Mouse (Mus musculus) embryonic facial prominence, embryonic 14.5 days (tissue): ENCODE data around the gene Btbd35f19. TPM values are rescaled to one million over a fixed set of nuclear protein-coding genes. Genes with fewer than 3 reads are reported as not detected.
"Not testable (repeated sequence)": the region's sequence is repeated elsewhere in the genome, so short reads cannot be mapped to it uniquely, and the experiment has no call there.

Experiments used
- ATAC-seq: fragments of 200-750 bp; cut with Nextera tagmentation; 2 replicates; pipeline ENCODE4 v1.8.0; 2017; ENCODE audit warnings: low read depth, moderate number of reproducible peaks, moderate TSS enrichment
- DNase-seq: peaks from one replicate; pipeline ENCODE4 v3.0.0-alpha.2; 2015; ENCODE audit warnings: low spot score
- H3K27ac ChIP-seq: fragments of 300-500 bp; sonication (generic); replicated peaks from 2 replicates; pipeline ENCODE4 v1.5.1; 2014; ENCODE audit warnings: low read depth, mild to moderate bottlenecking, low read length, moderate library complexity
- H3K27me3 ChIP-seq: fragments of 300-500 bp; sonication (generic); replicated peaks from 2 replicates; pipeline ENCODE4 v1.6.1; 2014; ENCODE audit warnings: low read length; ENCODE audit not compliant: control insufficient read depth, insufficient read depth
- H3K36me3 ChIP-seq: fragments of 300-500 bp; sonication (generic); 2 replicates; pipeline ENCODE4 v1.6.1; 2014; ENCODE audit warnings: low read length, mixed read lengths; ENCODE audit not compliant: control insufficient read depth, insufficient read depth
- H3K4me1 ChIP-seq: fragments of 300-500 bp; sonication (generic); 2 replicates; pipeline ENCODE4 v1.6.1; 2014; ENCODE audit warnings: antibody characterized with exemption, low read length; ENCODE audit not compliant: control insufficient read depth, insufficient read depth
- H3K4me2 ChIP-seq: fragments of 300-500 bp; sonication (generic); 2 replicates; pipeline ENCODE4 v1.6.1; 2014; ENCODE audit warnings: low read depth, mild to moderate bottlenecking, low read length, moderate library complexity, mixed read lengths
- H3K4me3 ChIP-seq: fragments of 300-500 bp; sonication (generic); 2 replicates; pipeline ENCODE4 v1.5.1; 2014; ENCODE audit warnings: low read depth, mild to moderate bottlenecking, low read length
- H3K9ac ChIP-seq: fragments of 300-500 bp; sonication (generic); 2 replicates; pipeline ENCODE4 v1.6.1; 2014; ENCODE audit warnings: low read depth, mild to moderate bottlenecking, low read length, moderate library complexity, mixed read lengths
- H3K9me3 ChIP-seq: fragments of 300-500 bp; sonication (generic); 2 replicates; pipeline ENCODE4 v1.6.1; 2016; ENCODE audit warnings: low read length; ENCODE audit not compliant: control insufficient read depth
- WGBS: fragments of 180-500 bp; shearing (Covaris S2); extraction: QIAGEN DNeasy Blood & Tissue Kit; methylation state at CpG from one replicate; pipeline ENCODE4 v1.1.7; 2014; 5-methylcytosine and 5-hydroxymethylcytosine counted together
- polyA plus RNA-seq: library from polyadenylated mRNA; unstranded; fragments of >200 nt; fragmentation: Nextera tagmentation; extraction: Ambion mirVana; gene quantifications from 2 replicates; pipeline ENCODE4 v1.2.1, GENCODE M21; 2014

Btbd35f19 gene
- not detected in 2 replicates for polyA plus RNA-seq

DNA sequence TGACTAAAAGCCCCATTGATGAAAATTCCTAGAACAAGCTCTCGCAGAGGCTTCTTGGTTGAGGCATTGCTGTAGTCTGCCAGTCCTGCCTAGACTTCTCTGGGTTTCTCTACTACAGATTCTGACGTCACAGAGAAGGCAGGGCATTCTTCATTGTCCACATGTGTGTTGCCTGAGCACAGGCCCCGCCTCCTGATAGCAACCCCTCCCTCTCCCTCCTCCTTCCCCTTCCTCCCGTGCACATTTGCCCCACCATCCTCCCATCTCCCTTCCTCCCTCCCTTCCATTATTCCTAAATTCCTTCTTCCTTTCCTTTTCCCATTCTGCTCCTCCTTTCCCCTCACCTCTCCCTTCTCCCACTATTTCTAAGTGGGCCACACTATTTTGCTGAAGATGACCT, at the start of gene Btbd35f19:
Gene Btbd35f19 (minus strand): TSS at position 101 of the 400 bp plus-strand sequence.
- H3K27ac ChIP-seq, H3K4me2 ChIP-seq, H3K4me1 ChIP-seq, ATAC-seq, H3K9ac ChIP-seq, H3K4me3 ChIP-seq, H3K27me3 ChIP-seq, DNase-seq, H3K9me3 ChIP-seq, H3K36me3 ChIP-seq: not testable (repeated sequence)
- WGBS = no CpG with 5 or more reads among the region's 4 CpGs

DNA sequence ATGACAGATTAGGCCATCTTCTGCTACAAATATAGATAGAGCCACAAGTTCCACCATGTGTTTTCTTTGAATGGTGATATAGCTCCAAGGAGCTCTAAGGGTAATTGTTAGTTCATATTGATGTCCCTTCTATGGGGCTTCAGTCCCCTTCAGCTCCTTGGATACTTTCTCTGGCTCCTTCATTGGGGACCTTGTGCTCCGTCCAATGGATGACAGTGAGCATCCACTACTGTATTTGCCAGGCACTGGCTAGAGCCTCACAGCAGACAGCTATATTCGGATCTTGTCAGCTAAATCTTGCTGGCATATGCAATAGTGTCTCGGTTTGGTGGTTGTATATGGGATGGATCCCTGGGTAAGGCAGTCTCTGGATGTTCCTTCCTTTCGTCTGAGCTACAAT, 41.8 kb downstream of the Btbd35f19 start:
- H3K4me3 ChIP-seq, H3K9ac ChIP-seq, H3K4me1 ChIP-seq, H3K36me3 ChIP-seq, H3K4me2 ChIP-seq, H3K27me3 ChIP-seq, H3K9me3 ChIP-seq, H3K27ac ChIP-seq, DNase-seq, ATAC-seq: not testable (repeated sequence)
- WGBS = 64% methylated on average over 1 of the region's 4 CpGs

DNA sequence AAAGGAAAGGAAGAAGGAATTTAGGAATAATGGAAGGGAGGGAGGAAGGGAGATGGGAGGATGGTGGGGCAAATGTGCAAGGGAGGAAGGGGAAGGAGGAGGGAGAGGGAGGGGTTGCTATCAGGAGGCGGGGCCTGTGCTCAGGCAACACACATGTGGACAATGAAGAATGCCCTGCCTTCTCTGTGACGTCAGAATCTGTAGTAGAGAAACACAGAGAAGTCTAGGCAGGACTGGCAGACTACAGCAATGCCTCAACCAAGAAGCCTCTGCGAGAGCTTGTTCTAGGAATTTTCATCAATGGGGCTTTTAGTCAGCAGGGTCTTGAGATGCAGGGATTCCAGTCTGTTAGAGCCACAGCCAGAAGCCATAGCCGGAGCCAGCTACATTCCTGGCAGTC, 47.6 kb downstream of the Btbd35f19 start, which contains the start of gene Btbd35f26:
Gene Btbd35f26 (plus strand): TSS at position 301 of the 400 bp plus-strand sequence.
- H3K9me3 ChIP-seq, ATAC-seq, H3K4me1 ChIP-seq, DNase-seq, H3K9ac ChIP-seq, H3K27ac ChIP-seq, H3K4me2 ChIP-seq, H3K4me3 ChIP-seq, H3K27me3 ChIP-seq, H3K36me3 ChIP-seq: not testable (repeated sequence)
- no CpG with 5 or more reads among the region's 4 CpGs for WGBS

Other genes starting within 250 kb of the Btbd35f19 start
- gene Spin2f, start 130.0 kb downstream of the Btbd35f19 start, polyA plus RNA-seq = not detected in 2 replicates
- not detected in 2 replicates for gene Btbd35f26, start 47.5 kb downstream of the Btbd35f19 start, polyA plus RNA-seq
- not detected in 2 replicates for gene Gm21883, start 190.4 kb upstream of the Btbd35f19 start, polyA plus RNA-seq
- gene Spin2e, start 235.0 kb upstream of the Btbd35f19 start, polyA plus RNA-seq = not detected in 2 replicates